In genomic region chr6:50110379-50110941, GRCm38 (mm10) we compare ENCODE assay signal across 7 mouse cellular contexts. TPM values are rescaled to one million over a fixed set of nuclear protein-coding genes. Genes with fewer than 3 reads are reported as not detected.
DNase-seq lines count a peak whose midpoint lies in the region; ATAC-seq and TF ChIP-seq lines count a peak whose summit lies in the region.

No protein-coding gene starts in this region.

- no peaks in the 10 kb centered on the region for H3K36me3 ChIP-seq in heart, embryonic 11.5 days (ENCODE audit: control insufficient read depth, insufficient read depth, low read length)

- DNase-seq in 416B (ENCODE audit: low read depth): peak; percentile 78
- DNase-seq in left cerebral cortex, postnatal 14 days (ENCODE audit: low spot score in 2 of 2): peak; percentile 17 to 35
- DNase-seq in mesoderm, embryonic 11.5 days (ENCODE audit: low read depth, low spot score): peak; percentile 47
- DNase-seq in skeletal muscle tissue, adult 2 months (ENCODE audit: low read depth, low spot score): peak; percentile 30

- ATAC-seq in CD4-positive, CD25-positive, alpha-beta regulatory T cell, adult 4 months: peak; percentile 50
- ATAC-seq in heart, embryonic 11.5 days (replicated peaks; ENCODE audit: insufficient number of reproducible peaks, low FRiP score, low TSS enrichment): peak; percentile 73

- H3K27ac ChIP-seq in cortical plate, adult 2 months (ENCODE audit: insufficient read depth, low read length): peak overlapping the region; percentile 23; the same call in 1 of the 2 replicates
- peak overlapping the region; percentile 77 for H3K27ac ChIP-seq in heart, embryonic 11.5 days (ENCODE audit: low read depth, low read length)

- peak overlapping the region; percentile 93 for H3K4me3 ChIP-seq in cortical plate, adult 2 months (ENCODE audit: insufficient read depth, low read length)
- H3K4me3 ChIP-seq in heart, embryonic 11.5 days (ENCODE audit: low read depth, low read length): peak overlapping the region; percentile 82

- H3K9ac ChIP-seq in heart, embryonic 11.5 days (ENCODE audit: low read depth, low read length): peak overlapping the region; percentile 92

- intact Hi-C loops in left cerebral cortex, postnatal 14 days (cut with DNase I): loop anchor here (5.0 kb wide), 3 partner anchors 178 to 427 kb away; no protein-coding TSS in a partner anchor

- H3K27me3 ChIP-seq in heart, embryonic 11.5 days (ENCODE audit: control insufficient read depth, insufficient read depth, low read length): peaks cover 9% of the 10 kb centered on the region

- no peaks in the 10 kb centered on the region for H3K4me1 ChIP-seq in cortical plate, adult 2 months (ENCODE audit: control insufficient read depth, insufficient read depth, low read length)
- H3K4me1 ChIP-seq in heart, embryonic 11.5 days (ENCODE audit: control insufficient read depth, insufficient read depth, low read length): peaks cover 7% of the 10 kb centered on the region; the same call in 1 of the 2 replicates

- H3K4me2 ChIP-seq in heart, embryonic 11.5 days: peak overlapping the region; percentile 95

- TF ChIP-seq CTCF in cortical plate, adult 2 months (IDR thresholded peaks at IDR 0.05; ENCODE audit: extremely low read depth, insufficient read depth, low read length): no peak

- H3K9me3 ChIP-seq in heart, embryonic 11.5 days (replicated peaks; ENCODE audit: control insufficient read depth, low read length): no peaks in the 10 kb centered on the region

- TF ChIP-seq POLR2A in cortical plate, adult 2 months (IDR thresholded peaks at IDR 0.05; ENCODE audit: extremely low read depth, insufficient read depth, low read length): no peak

- under 1% methylated on average over 57 of the region's 72 CpGs for WGBS in heart, embryonic 11.5 days (ENCODE audit: insufficient replicate concordance)

RNA-seq across cellular contexts. Expression of gene Mpp6, which starts 0.4 kb away (rescaled TPM):
- 1 to 10 TPM; 9.4 to 9.9 TPM for polyA plus RNA-seq in CD4-positive, CD25-positive, alpha-beta regulatory T cell, adult 4 months (2017; shearing (Covaris generic))
- polyA plus RNA-seq in cortical plate, adult 2 months (2012; rRNA removed): 48.5 and 49.3 TPM in 2 replicates
- 52.3 and 60.8 TPM in 2 replicates for polyA plus RNA-seq in heart, embryonic 11.5 days (2014; fragmentation: Nextera tagmentation; extraction: Ambion mirVana)
- total RNA-seq in left cerebral cortex, postnatal 14 days (2021): 10 to 100 TPM; 88.7 to 94.5 TPM

Comparison
In these comparisons a context has a peak if more than half of its experiments do, and no peak if none do; other contexts are left out.
1. Peak in every context shown above with its lines: DNase-seq, ATAC-seq, H3K4me3 ChIP-seq and H3K27ac ChIP-seq.
2. DNase-seq: peak in every context shown above with its lines; median percentile 78 in 416B; 47 in mesoderm, embryonic 11.5 days; 30 in skeletal muscle tissue, adult 2 months; 26 in left cerebral cortex, postnatal 14 days.